Mouse (Mus musculus) skeletal muscle tissue, adult 2 months (tissue): ENCODE data around the gene Zfp385b.

ENCODE experiments used
- DNase-seq: peaks from one replicate; pipeline ENCODE4 v3.0.0-alpha.2; 2012; ENCODE audit warnings: low read depth, low spot score

Gene Zfp385b

GRCm38 (mm10) chr2:77790846-77791245, 28.6 kb downstream of the Zfp385b start:
- DNase-seq = no peak

GRCm38 (mm10) chr2:77790295-77790694, 29.1 kb downstream of the Zfp385b start:
- DNase-seq = no peak

- peak; percentile 13 for DNase-seq
Observed at GRCm38 (mm10) chr2:77781390-77781789, 38.0 kb downstream of the Zfp385b start.

GRCm38 (mm10) chr2:77777781-77778180, 41.7 kb downstream of the Zfp385b start:
- DNase-seq = no peak

GRCm38 (mm10) chr2:77777047-77777686, 42.3 kb downstream of the Zfp385b start:
- DNase-seq = peak; percentile 11

GRCm38 (mm10) chr2:77775247-77775880, 44.1 kb downstream of the Zfp385b start:
- DNase-seq = no peak

- DNase-seq = no peak
Observed at GRCm38 (mm10) chr2:77770056-77770697, 49.3 kb downstream of the Zfp385b start.

- no peak for DNase-seq
Observed at GRCm38 (mm10) chr2:77768321-77768886, 51.0 kb downstream of the Zfp385b start.

- DNase-seq = no peak
Observed at GRCm38 (mm10) chr2:77761967-77762366, 57.5 kb downstream of the Zfp385b start.

GRCm38 (mm10) chr2:77758403-77759071, 60.9 kb downstream of the Zfp385b start:
- no peak for DNase-seq

- no peak for DNase-seq
Observed at GRCm38 (mm10) chr2:77752491-77752890, 66.9 kb downstream of the Zfp385b start.

- DNase-seq = no peak
Observed at GRCm38 (mm10) chr2:77749631-77750030, 69.8 kb downstream of the Zfp385b start.

- DNase-seq = no peak
Observed at GRCm38 (mm10) chr2:77746417-77746816, 73.0 kb downstream of the Zfp385b start.

GRCm38 (mm10) chr2:77745246-77745645, 74.2 kb downstream of the Zfp385b start:
- no peak for DNase-seq

GRCm38 (mm10) chr2:77742359-77742758, 77.1 kb downstream of the Zfp385b start:
- DNase-seq = no peak

GRCm38 (mm10) chr2:77730196-77730595, 89.2 kb downstream of the Zfp385b start:
- DNase-seq = no peak

- no peak for DNase-seq
Observed at GRCm38 (mm10) chr2:77726798-77727197, 92.6 kb downstream of the Zfp385b start.

- no peak for DNase-seq
Observed at GRCm38 (mm10) chr2:77720806-77721205, 98.6 kb downstream of the Zfp385b start.

GRCm38 (mm10) chr2:77716367-77716766, 103.1 kb downstream of the Zfp385b start:
- no peak for DNase-seq

- peak; percentile 12 for DNase-seq
Observed at GRCm38 (mm10) chr2:77713886-77714285, 105.6 kb downstream of the Zfp385b start.

GRCm38 (mm10) chr2:77711751-77712150, 107.7 kb downstream of the Zfp385b start:
- DNase-seq = no peak

- DNase-seq = peak; percentile 32
Observed at GRCm38 (mm10) chr2:77709206-77709794, 110.1 kb downstream of the Zfp385b start.
